11 mouse cellular contexts compared by ENCODE assay signal in genomic region chr19:57655491-57655890, GRCm38 (mm10).
"Had no signal": no experiment of that assay in that cellular context is flagged by ENCODE, and none has a peak within 500 bp of the region (broad histone marks: within the 10 kb centered on the region; RNA-seq: fewer than 3 reads in every experiment).

No protein-coding gene starts in this region.

- H3K27me3 ChIP-seq: limb, embryonic 12.5 days; limb, embryonic 15.5 days; liver, embryonic 12.5 days; liver, embryonic 15.5 days; lung, embryonic 15.5 days; midbrain, embryonic 13.5 days; neural tube, embryonic 13.5 days; stomach, embryonic 15.5 days had no signal

- H3K4me3 ChIP-seq: limb, embryonic 12.5 days; limb, embryonic 15.5 days; liver, embryonic 12.5 days; liver, embryonic 15.5 days; lung, embryonic 15.5 days; megakaryocyte, embryonic 14.5 days; midbrain, embryonic 10.5 days; midbrain, embryonic 13.5 days; myocyte; neural tube, embryonic 13.5 days; stomach, embryonic 15.5 days had no signal

- H3K27ac ChIP-seq: limb, embryonic 12.5 days; limb, embryonic 15.5 days; liver, embryonic 12.5 days; liver, embryonic 15.5 days; lung, embryonic 15.5 days; midbrain, embryonic 10.5 days; midbrain, embryonic 13.5 days; neural tube, embryonic 13.5 days; stomach, embryonic 15.5 days had no signal

- H3K4me1 ChIP-seq: limb, embryonic 12.5 days; limb, embryonic 15.5 days; lung, embryonic 15.5 days; midbrain, embryonic 10.5 days; midbrain, embryonic 13.5 days; neural tube, embryonic 13.5 days; stomach, embryonic 15.5 days had no signal
